Mouse (Mus musculus) stomach, embryonic 16.5 days (tissue): ENCODE measurements around the gene Coro7. TPM values are rescaled to one million over a fixed set of nuclear protein-coding genes. Genes with fewer than 3 reads are reported as not detected.

Experiments
- ATAC-seq: fragments of 200-750 bp; cut with Nextera tagmentation; 2 replicates; pipeline ENCODE4 v1.8.0; 2017; ENCODE audit warnings: moderate number of reproducible peaks, moderate TSS enrichment; ENCODE audit not compliant: insufficient read depth, low FRiP score
- H3K27ac ChIP-seq: fragments of 300-500 bp; sonication (generic); 2 replicates; pipeline ENCODE4 v1.5.1; 2014; ENCODE audit warnings: low read length
- H3K27me3 ChIP-seq: fragments of 300-500 bp; sonication (generic); 2 replicates; pipeline ENCODE4 v1.6.1; 2014; ENCODE audit warnings: low read length, control low read depth, mixed read lengths; ENCODE audit not compliant: control insufficient read depth, insufficient read depth
- H3K36me3 ChIP-seq: fragments of 300-500 bp; sonication (generic); 2 replicates; pipeline ENCODE4 v1.6.1; 2014; ENCODE audit warnings: low read length; ENCODE audit not compliant: control insufficient read depth, insufficient read depth
- H3K4me1 ChIP-seq: fragments of 300-500 bp; sonication (generic); 2 replicates; pipeline ENCODE4 v1.6.1; 2014; ENCODE audit warnings: low read length, control low read depth, mixed read lengths; ENCODE audit not compliant: control insufficient read depth, insufficient read depth
- H3K4me2 ChIP-seq: fragments of 300-500 bp; sonication (generic); 2 replicates; pipeline ENCODE4 v1.6.1; 2014; ENCODE audit warnings: low read depth, low read length, mixed read lengths
- H3K4me3 ChIP-seq: fragments of 300-500 bp; sonication (generic); replicated peaks from 2 replicates; pipeline ENCODE4 v1.5.1; 2014; ENCODE audit warnings: mild to moderate bottlenecking, low read length
- H3K9ac ChIP-seq: fragments of 300-500 bp; sonication (generic); 2 replicates; pipeline ENCODE4 v1.6.1; 2014; ENCODE audit warnings: low read length
- H3K9me3 ChIP-seq: fragments of 300-500 bp; sonication (generic); replicated peaks from 2 replicates; pipeline ENCODE4 v1.6.1; 2016; ENCODE audit warnings: low read length, control low read depth; ENCODE audit not compliant: control insufficient read depth
- WGBS: fragments of 180-500 bp; shearing (Covaris S2); extraction: QIAGEN DNeasy Blood & Tissue Kit; methylation state at CpG from one replicate; pipeline ENCODE4 v1.1.7; 2014; 5-methylcytosine and 5-hydroxymethylcytosine counted together
- polyA plus RNA-seq: library from polyadenylated mRNA; unstranded; fragments of >200 nt; fragmentation: Nextera tagmentation; extraction: Ambion mirVana; gene quantifications from 2 replicates; pipeline ENCODE4 v1.2.1, GENCODE M21; 2015

The Coro7 gene
- polyA plus RNA-seq, 1 experiment from 2014 or later: 19.7 TPM

DNA sequence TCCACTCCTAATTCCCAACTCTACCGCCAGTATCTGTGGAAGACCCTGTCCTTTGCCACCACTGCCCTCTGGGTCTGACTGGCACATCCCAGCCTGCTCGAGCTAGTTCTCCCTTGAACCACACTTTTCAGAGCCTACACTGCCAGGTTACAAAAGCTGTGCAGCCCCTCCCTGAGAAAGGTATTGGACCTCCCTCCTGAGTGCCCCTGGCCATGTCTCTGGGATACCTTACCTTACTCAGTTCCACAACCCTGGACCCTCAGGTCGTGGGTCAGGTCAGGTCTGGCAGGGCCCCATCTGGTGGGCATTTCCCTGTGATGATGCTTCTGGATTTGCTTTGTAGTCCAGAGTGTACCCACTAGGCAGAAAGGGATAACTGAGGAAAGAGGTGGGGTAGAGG is 80.0 kb downstream of the Coro7 start:
- no peak for ATAC-seq
- H3K4me2 ChIP-seq: no peak overlapping the region
- H3K4me1 ChIP-seq: peaks cover 79% of the 10 kb centered on the region
- 71% methylated on average over 3 of the region's 3 CpGs for WGBS
- 0 out of 2 replicates have a peak overlapping the region, but pooled peaks have one; percentile 24 for H3K27ac ChIP-seq
- H3K36me3 ChIP-seq: no peaks in the 10 kb centered on the region
- H3K27me3 ChIP-seq: no peaks in the 10 kb centered on the region
- H3K9me3 ChIP-seq: no peaks in the 10 kb centered on the region
- no peak overlapping the region for H3K4me3 ChIP-seq
- H3K9ac ChIP-seq: no peak overlapping the region

DNA sequence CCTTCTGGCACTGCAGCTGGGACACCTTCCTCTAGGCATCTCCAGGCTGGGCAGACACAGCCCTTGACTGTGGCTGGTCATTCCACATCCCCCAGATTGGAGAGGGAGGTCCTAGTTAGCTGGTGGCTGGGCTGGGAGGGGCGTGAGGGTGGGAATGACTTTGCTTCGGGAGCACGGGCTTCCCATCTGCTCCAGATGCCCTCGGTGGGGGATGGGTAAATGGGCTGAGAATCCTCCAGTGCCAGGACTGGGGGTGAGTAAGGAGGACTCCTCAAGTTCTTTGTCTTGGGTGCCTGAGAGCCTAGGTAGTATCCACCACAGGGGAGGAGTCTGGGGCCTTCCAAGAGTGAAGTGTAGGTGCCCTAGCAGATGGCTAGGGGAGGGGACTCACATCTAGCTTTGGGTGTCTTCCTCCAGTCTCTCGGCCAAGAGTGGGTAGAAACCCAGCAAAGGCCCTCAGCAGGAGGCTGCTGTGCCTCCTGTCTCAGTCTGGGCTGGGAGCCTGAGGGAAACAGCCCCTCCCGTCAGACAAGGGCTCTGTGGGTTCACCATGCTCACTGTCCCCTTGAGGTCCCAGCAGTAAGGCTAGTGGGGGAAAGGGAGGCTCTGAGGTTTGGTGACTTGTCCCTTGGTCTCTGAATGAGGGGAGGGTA is 80.6 kb downstream of the Coro7 start:
- Histone ChIP-seq H3K4me2 (no peak overlapping the region), H3K27ac (peak overlapping the region; percentile 24; the same call in 1 of the 2 replicates), H3K9me3 (no peaks in the 10 kb centered on the region), H3K4me3 (no peak overlapping the region), H3K9ac (peak overlapping the region; percentile 6), H3K4me1 (peaks cover 73% of the 10 kb centered on the region), H3K36me3 (no peaks in the 10 kb centered on the region), H3K27me3 (no peaks in the 10 kb centered on the region)
- 24% methylated on average over 6 of the region's 6 CpGs for WGBS
- ATAC-seq: no peak

DNA sequence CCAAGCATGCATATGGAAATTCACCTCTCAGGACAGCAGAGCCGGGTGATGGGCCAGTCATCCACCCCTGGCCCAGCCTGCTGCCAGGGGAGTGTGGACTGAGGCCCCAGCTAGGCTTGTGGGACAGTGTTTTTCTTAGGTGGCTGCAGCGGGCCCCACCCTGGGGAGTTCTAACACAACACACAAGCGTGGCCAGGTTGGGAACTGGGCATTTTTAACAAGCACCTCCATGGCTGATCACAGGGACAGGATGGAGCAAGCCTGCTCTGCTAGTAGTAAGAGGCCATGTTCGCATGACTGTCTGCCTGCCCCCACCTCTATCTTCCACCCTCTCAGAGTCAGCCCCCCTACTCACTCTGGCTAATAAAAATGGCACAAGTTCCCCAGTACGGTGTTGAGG is 81.5 kb downstream of the Coro7 start:
- H3K9me3 ChIP-seq: no peaks in the 10 kb centered on the region
- WGBS: 62% methylated on average over 5 of the region's 5 CpGs
- H3K4me3 ChIP-seq: no peak overlapping the region
- H3K9ac ChIP-seq: 0 out of 2 replicates have a peak overlapping the region, but pooled peaks have one; percentile 10
- no peaks in the 10 kb centered on the region for H3K36me3 ChIP-seq
- no peak overlapping the region for H3K4me2 ChIP-seq
- H3K27me3 ChIP-seq: no peaks in the 10 kb centered on the region
- ATAC-seq: no peak
- peaks cover 69% of the 10 kb centered on the region for H3K4me1 ChIP-seq
- H3K27ac ChIP-seq: no peak overlapping the region

DNA sequence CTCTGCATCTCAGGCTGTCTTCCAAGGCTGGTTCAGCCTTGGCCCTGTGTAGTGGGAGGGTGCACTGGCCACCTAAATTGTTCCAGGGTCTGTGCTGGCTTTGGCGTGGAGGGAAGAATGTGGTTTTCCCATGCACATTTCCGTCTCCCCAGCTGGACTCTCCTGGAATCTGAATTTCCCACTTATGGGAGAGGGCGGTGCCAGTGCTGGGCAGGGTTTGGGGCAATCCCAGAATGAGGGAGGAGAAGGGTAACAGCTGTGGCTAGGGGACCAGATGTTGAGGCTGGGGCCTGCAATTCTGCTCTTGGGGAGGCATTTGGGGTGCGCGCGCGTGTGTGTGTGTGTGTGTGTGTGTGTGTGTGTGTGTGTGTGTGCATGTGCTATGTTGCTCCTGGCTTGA is 82.3 kb downstream of the Coro7 start:
- no peaks in the 10 kb centered on the region for H3K9me3 ChIP-seq
- WGBS: 62% methylated on average over 7 of the region's 7 CpGs
- no peaks in the 10 kb centered on the region for H3K36me3 ChIP-seq
- H3K4me3 ChIP-seq: peak overlapping the region; percentile 12; the same call in 1 of the 2 replicates
- H3K9ac ChIP-seq: 0 out of 2 replicates have a peak overlapping the region, but pooled peaks have one; percentile 16
- H3K4me1 ChIP-seq: peaks cover 69% of the 10 kb centered on the region
- no peak for ATAC-seq
- H3K27ac ChIP-seq: peak overlapping the region; percentile 58
- H3K4me2 ChIP-seq: peak overlapping the region; percentile 63
- H3K27me3 ChIP-seq: no peaks in the 10 kb centered on the region

DNA sequence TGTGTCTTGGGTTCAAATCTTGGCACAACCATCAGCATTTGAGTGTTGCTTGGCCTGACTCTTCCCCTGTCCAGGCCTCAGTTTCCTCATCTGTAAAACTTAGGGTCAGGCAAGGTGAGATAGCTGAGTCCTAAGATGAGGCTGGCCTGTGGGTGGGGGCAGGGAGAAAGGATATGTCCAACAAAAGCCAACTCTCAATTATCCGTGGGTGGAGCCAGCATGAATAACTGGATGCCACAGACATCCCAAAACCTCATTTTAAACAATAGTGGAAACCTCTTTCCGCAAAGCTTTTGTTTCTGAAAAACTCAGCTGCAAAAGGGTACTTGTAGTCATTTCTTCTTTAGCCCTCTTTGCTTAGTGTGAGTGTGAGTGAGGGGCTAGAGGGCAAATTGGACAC is 82.7 kb downstream of the Coro7 start:
- peaks cover 65% of the 10 kb centered on the region for H3K4me1 ChIP-seq

DNA sequence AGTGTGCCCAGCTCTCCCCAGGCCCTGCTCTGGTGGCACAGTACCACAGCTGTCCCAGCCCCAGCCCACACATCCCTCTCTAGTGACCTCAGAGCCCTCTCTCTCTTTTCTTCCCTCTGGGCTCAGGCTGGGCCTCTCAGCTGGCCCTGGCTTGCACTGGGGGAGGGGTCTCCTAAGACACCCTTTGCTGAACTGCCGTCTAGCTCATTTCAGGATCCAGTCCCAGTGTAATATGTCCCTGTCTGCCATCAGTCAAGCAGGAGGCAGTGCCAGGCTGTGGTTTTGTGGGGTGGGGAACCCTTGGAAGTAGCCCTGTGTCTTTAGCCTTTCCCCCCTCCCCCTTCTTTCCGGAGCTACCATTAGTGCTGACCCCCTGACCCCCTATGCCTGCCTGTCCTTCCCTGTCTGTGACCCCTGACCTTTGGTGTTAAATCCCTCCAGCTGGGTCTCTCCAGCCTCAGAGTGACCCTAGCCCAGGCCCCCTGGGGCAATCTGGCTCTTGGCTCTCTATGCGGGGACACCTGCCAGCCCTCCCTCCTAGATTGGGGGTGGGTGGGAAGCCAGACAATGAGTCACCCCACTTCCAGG is 83.3 kb downstream of the Coro7 start:
- 20% methylated on average over 3 of the region's 3 CpGs for WGBS
- H3K9ac ChIP-seq: peak overlapping the region; percentile 93
- peak overlapping the region; percentile 91; the same call in 1 of the 2 replicates for H3K27ac ChIP-seq
- H3K36me3 ChIP-seq: no peaks in the 10 kb centered on the region
- H3K27me3 ChIP-seq: no peaks in the 10 kb centered on the region
- peak overlapping the region; percentile 80 for H3K4me3 ChIP-seq
- H3K4me1 ChIP-seq: peaks cover 63% of the 10 kb centered on the region
- peak overlapping the region; percentile 63 for H3K4me2 ChIP-seq
- no peak for ATAC-seq
- H3K9me3 ChIP-seq: no peaks in the 10 kb centered on the region

More for the DNA sequence above, 82.7 kb downstream of the Coro7 start:
- H3K9me3 ChIP-seq: no peaks in the 10 kb centered on the region
- H3K27ac ChIP-seq: peak overlapping the region; percentile 91
- 40% methylated on average over 2 of the region's 2 CpGs for WGBS
- no peaks in the 10 kb centered on the region for H3K36me3 ChIP-seq
- H3K27me3 ChIP-seq: no peaks in the 10 kb centered on the region
- ATAC-seq: no peak
- peak overlapping the region; percentile 63 for H3K4me2 ChIP-seq
- H3K9ac ChIP-seq: peak overlapping the region; percentile 93; the same call in 1 of the 2 replicates
- H3K4me3 ChIP-seq: peak overlapping the region; percentile 80

DNA sequence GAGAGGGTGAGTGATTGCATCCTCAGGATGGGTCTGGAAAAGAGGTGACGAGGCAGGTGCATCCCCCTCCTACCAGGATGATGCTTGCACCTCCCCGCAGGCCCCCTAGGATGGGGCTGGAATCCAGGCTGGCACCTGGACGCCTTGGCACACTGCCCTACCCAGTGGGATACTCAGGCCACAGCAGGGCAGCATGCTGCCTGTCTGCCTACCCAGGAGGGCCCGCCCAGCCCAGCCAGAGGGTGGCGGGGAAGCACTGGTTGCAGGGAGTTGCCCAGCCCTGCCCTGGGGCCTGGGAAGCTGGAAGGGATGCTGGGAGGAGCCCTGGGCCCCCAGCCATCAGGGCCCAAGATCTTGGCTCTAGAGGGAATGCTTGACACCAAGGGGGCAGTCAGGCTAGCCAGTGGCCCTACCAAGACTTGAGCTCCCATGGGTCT is 84.0 kb downstream of the Coro7 start:
- peak; percentile 41 for ATAC-seq
- peak overlapping the region; percentile 63 for H3K4me2 ChIP-seq
- H3K9me3 ChIP-seq: no peaks in the 10 kb centered on the region
- no peaks in the 10 kb centered on the region for H3K27me3 ChIP-seq
- 0 out of 2 replicates have a peak, but pooled peaks cover under 1% of the 10 kb centered on the region for H3K36me3 ChIP-seq
- H3K4me1 ChIP-seq: peaks cover 58% of the 10 kb centered on the region
- H3K4me3 ChIP-seq: peak overlapping the region; percentile 80
- WGBS: 6% methylated on average over 5 of the region's 5 CpGs
- H3K9ac ChIP-seq: peak overlapping the region; percentile 93
- peak overlapping the region; percentile 91 for H3K27ac ChIP-seq

DNA sequence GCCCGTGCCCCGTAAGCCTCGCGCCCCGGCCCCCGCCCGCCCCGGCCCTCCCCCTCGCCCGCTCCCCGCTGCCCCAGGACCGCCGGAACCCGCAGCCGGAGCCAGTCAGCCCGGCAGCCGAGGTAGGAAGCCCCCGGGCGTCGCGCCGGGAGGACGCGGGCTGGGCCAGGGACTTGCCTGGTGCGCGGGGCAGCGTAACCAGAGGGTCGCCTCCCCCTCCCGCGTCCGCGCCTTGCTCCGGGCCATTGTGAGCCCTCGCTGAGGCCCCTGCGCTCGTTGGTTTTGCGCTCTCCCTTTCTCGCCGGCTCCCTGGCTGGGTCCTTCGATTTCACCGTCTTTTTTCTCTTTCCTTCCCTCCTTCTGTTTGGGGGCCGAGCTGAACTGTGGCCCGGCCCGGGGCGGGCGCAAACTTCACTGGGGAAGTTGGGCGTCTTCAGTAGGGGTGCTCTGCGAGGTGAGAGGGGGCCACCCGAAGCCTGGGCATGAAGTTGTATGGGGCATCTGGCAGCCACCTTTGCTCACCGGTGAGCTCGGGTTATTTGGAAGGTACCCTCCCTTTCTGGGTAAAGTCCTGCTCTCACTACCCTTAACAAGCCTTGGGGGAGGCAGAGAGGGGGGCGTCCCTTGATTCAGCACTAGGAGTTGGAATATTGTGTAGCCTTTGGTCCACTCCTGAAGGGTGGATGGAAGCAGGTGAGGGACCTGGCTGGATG is 84.6 kb downstream of the Coro7 start:
- Histone ChIP-seq H3K4me2 (peak overlapping the region; percentile 63), H3K9ac (peak overlapping the region; percentile 93), H3K4me3 (peak overlapping the region; percentile 80), H3K27me3 (no peaks in the 10 kb centered on the region), H3K9me3 (no peaks in the 10 kb centered on the region), H3K27ac (peak overlapping the region; percentile 91), H3K36me3 (peaks cover 4% of the 10 kb centered on the region; the same call in 1 of the 2 replicates), H3K4me1 (peaks cover 57% of the 10 kb centered on the region)
- no peak for ATAC-seq
- WGBS: under 1% methylated on average over 39 of the region's 52 CpGs
